Mouse (Mus musculus): ENCODE measurements around the gene Glod4. TPM values are rescaled to one million over a fixed set of nuclear protein-coding genes. Genes with fewer than 3 reads are reported as not detected.
A peak's percentile ranks its signal among the peaks of the same experiment; 100 is the strongest.

The Glod4 gene
- polyA plus RNA-seq, 1 experiment from 2014 or later = 68.9 TPM

GRCm38 (mm10) chr11:76272440-76272839 is 28.9 kb upstream of the Glod4 start:
- WGBS = 81% methylated on average over 4 of the region's 4 CpGs
- H3K4me3 ChIP-seq (ENCODE audit: low read depth, low read length) = no peak overlapping the region
- no peaks in the 10 kb centered on the region for H3K4me1 ChIP-seq (replicated peaks; ENCODE audit: control insufficient read depth, insufficient read depth, low read length)
- H3K4me2 ChIP-seq (replicated peaks; ENCODE audit: low read depth) = no peak overlapping the region
- ATAC-seq = no peak
- H3K27ac ChIP-seq (ENCODE audit: low read depth, low read length) = no peak overlapping the region
- peaks cover 4% of the 10 kb centered on the region for H3K36me3 ChIP-seq (ENCODE audit: control insufficient read depth, insufficient read depth)
- no peaks in the 10 kb centered on the region for H3K27me3 ChIP-seq (replicated peaks; ENCODE audit: control insufficient read depth, insufficient read depth, low read length)
- H3K9me3 ChIP-seq (ENCODE audit: control insufficient read depth) = no peaks in the 10 kb centered on the region
- no peak overlapping the region for H3K9ac ChIP-seq (ENCODE audit: low read depth, low read length)
- peak; percentile 57 for TF ChIP-seq CTCF (IDR thresholded peaks at IDR 0.05; ENCODE audit: low read depth)

GRCm38 (mm10) chr11:76268521-76269065 is 25.1 kb upstream of the Glod4 start:
- Histone ChIP-seq H3K9me3 (ENCODE audit: control insufficient read depth) (no peaks in the 10 kb centered on the region), H3K36me3 (ENCODE audit: control insufficient read depth, insufficient read depth) (peaks cover 4% of the 10 kb centered on the region; the same call in 1 of the 2 replicates), H3K27me3 (replicated peaks; ENCODE audit: control insufficient read depth, insufficient read depth, low read length) (no peaks in the 10 kb centered on the region), H3K4me1 (replicated peaks; ENCODE audit: control insufficient read depth, insufficient read depth, low read length) (no peaks in the 10 kb centered on the region), H3K4me2 (replicated peaks; ENCODE audit: low read depth) (no peak overlapping the region), H3K27ac (ENCODE audit: low read depth, low read length) (no peak overlapping the region), H3K4me3 (ENCODE audit: low read depth, low read length) (no peak overlapping the region), H3K9ac (ENCODE audit: low read depth, low read length) (no peak overlapping the region)
- 0 out of 2 replicates have a peak, but pooled peaks have one; percentile 16 for ATAC-seq
- TF ChIP-seq CTCF (IDR thresholded peaks at IDR 0.05; ENCODE audit: low read depth) = no peak
- 75% methylated on average over 6 of the region's 6 CpGs for whole genome bisulfite sequencing

DNA sequence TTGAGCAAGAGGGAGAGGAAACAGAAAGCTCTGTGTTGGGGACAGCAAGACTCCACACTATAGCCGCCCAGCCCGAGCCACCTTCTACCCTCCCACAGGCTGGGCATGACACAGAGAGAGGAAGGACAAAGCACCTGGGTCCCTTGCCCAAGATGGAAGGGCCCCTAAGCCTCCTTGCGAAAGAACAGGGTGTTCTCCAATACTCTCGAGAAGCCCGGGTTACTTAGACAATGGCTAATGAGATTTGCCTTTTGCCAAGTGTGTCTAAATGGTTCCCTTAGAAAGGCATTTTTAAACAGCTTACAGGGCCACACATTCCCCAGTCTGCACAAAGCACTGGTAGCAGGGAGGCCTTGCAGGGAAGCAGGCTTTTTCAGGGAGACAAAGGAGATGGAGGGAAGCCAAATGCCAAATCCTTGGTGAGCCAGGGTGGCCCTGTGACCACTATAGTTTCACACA is 24.5 kb upstream of the Glod4 start:
- TF ChIP-seq CTCF (IDR thresholded peaks at IDR 0.05; ENCODE audit: low read depth) = no peak
- WGBS = 68% methylated on average over 5 of the region's 5 CpGs
- no peak for ATAC-seq

GRCm38 (mm10) chr11:76267550-76267949 is 24.0 kb upstream of the Glod4 start:
- Histone ChIP-seq H3K27me3 (replicated peaks; ENCODE audit: control insufficient read depth, insufficient read depth, low read length) (no peaks in the 10 kb centered on the region), H3K9ac (ENCODE audit: low read depth, low read length) (no peak overlapping the region), H3K4me1 (replicated peaks; ENCODE audit: control insufficient read depth, insufficient read depth, low read length) (no peaks in the 10 kb centered on the region), H3K36me3 (ENCODE audit: control insufficient read depth, insufficient read depth) (0 out of 2 replicates have a peak, but pooled peaks cover 6% of the 10 kb centered on the region), H3K9me3 (ENCODE audit: control insufficient read depth) (no peaks in the 10 kb centered on the region), H3K4me3 (ENCODE audit: low read depth, low read length) (no peak overlapping the region), H3K27ac (ENCODE audit: low read depth, low read length) (no peak overlapping the region), H3K4me2 (replicated peaks; ENCODE audit: low read depth) (no peak overlapping the region)
- no peak for ATAC-seq
- TF ChIP-seq CTCF (IDR thresholded peaks at IDR 0.05; ENCODE audit: low read depth) = no peak
- WGBS = 68% methylated on average over 7 of the region's 7 CpGs

More for the DNA sequence above, 24.5 kb upstream of the Glod4 start:
- Histone ChIP-seq H3K4me3 (ENCODE audit: low read depth, low read length) (no peak overlapping the region), H3K27me3 (replicated peaks; ENCODE audit: control insufficient read depth, insufficient read depth, low read length) (no peaks in the 10 kb centered on the region), H3K9me3 (ENCODE audit: control insufficient read depth) (no peaks in the 10 kb centered on the region), H3K36me3 (ENCODE audit: control insufficient read depth, insufficient read depth) (0 out of 2 replicates have a peak, but pooled peaks cover 6% of the 10 kb centered on the region), H3K9ac (ENCODE audit: low read depth, low read length) (no peak overlapping the region), H3K4me2 (replicated peaks; ENCODE audit: low read depth) (no peak overlapping the region), H3K4me1 (replicated peaks; ENCODE audit: control insufficient read depth, insufficient read depth, low read length) (no peaks in the 10 kb centered on the region), H3K27ac (ENCODE audit: low read depth, low read length) (no peak overlapping the region)

- H3K9ac ChIP-seq (ENCODE audit: low read depth, low read length) = no peak overlapping the region
- H3K4me2 ChIP-seq (replicated peaks; ENCODE audit: low read depth) = no peak overlapping the region
- H3K27ac ChIP-seq (ENCODE audit: low read depth, low read length) = no peak overlapping the region
- H3K9me3 ChIP-seq (ENCODE audit: control insufficient read depth) = no peaks in the 10 kb centered on the region
- H3K4me1 ChIP-seq (replicated peaks; ENCODE audit: control insufficient read depth, insufficient read depth, low read length) = no peaks in the 10 kb centered on the region
- no peaks in the 10 kb centered on the region for H3K27me3 ChIP-seq (replicated peaks; ENCODE audit: control insufficient read depth, insufficient read depth, low read length)
- TF ChIP-seq CTCF (IDR thresholded peaks at IDR 0.05; ENCODE audit: low read depth) = no peak
- ATAC-seq = no peak
- WGBS = 35% methylated on average over 19 of the region's 19 CpGs
- H3K4me3 ChIP-seq (ENCODE audit: low read depth, low read length) = no peak overlapping the region
- peaks cover 11% of the 10 kb centered on the region; the same call in 1 of the 2 replicates for H3K36me3 ChIP-seq (ENCODE audit: control insufficient read depth, insufficient read depth)
Measured at GRCm38 (mm10) chr11:76262611-76263351, 19.3 kb upstream of the Glod4 start.

GRCm38 (mm10) chr11:76261224-76261623 is 17.7 kb upstream of the Glod4 start:
- WGBS = 72% methylated on average over 12 of the region's 12 CpGs
- peaks cover 11% of the 10 kb centered on the region; the same call in 1 of the 2 replicates for H3K36me3 ChIP-seq (ENCODE audit: control insufficient read depth, insufficient read depth)
- no peak overlapping the region for H3K9ac ChIP-seq (ENCODE audit: low read depth, low read length)
- no peak overlapping the region for H3K4me3 ChIP-seq (ENCODE audit: low read depth, low read length)
- no peaks in the 10 kb centered on the region for H3K4me1 ChIP-seq (replicated peaks; ENCODE audit: control insufficient read depth, insufficient read depth, low read length)
- ATAC-seq = no peak
- no peak overlapping the region for H3K27ac ChIP-seq (ENCODE audit: low read depth, low read length)
- no peaks in the 10 kb centered on the region for H3K27me3 ChIP-seq (replicated peaks; ENCODE audit: control insufficient read depth, insufficient read depth, low read length)
- TF ChIP-seq CTCF (IDR thresholded peaks at IDR 0.05; ENCODE audit: low read depth) = no peak
- H3K4me2 ChIP-seq (replicated peaks; ENCODE audit: low read depth) = no peak overlapping the region
- no peaks in the 10 kb centered on the region for H3K9me3 ChIP-seq (ENCODE audit: control insufficient read depth)
